Mouse (Mus musculus) NIH3T3 (cell line): ENCODE measurements around the gene Tpk1.
"Not testable (repeated sequence)": the region's sequence is repeated elsewhere in the genome, so short reads cannot be mapped to it uniquely, and the experiment has no call there.

Source experiments
- DNase-seq: peaks from one replicate; pipeline ENCODE4 v3.0.0-alpha.2; 2012; ENCODE audit warnings: low read depth

Gene Tpk1

DNA sequence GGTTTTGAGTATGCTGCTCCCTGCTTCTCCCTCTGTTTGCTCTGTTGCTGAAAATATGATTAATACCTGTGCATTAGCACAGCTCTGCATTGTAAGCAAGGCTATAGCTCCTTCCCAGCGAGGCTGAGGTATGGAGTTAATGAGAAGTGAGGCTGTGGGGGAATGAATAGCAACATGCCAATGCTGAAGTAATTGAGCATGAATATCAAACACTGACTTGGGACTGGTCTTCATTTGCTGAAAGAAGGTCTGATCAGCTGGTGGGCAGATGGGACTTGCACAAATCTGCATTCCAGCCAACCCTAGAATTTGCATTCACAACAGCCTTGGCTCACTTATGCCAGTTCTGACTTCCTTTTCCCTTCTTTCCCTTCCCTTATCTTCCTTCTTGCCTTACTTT lies 144.0 kb downstream of the Tpk1 start:
- peak; percentile 67 for DNase-seq

DNA sequence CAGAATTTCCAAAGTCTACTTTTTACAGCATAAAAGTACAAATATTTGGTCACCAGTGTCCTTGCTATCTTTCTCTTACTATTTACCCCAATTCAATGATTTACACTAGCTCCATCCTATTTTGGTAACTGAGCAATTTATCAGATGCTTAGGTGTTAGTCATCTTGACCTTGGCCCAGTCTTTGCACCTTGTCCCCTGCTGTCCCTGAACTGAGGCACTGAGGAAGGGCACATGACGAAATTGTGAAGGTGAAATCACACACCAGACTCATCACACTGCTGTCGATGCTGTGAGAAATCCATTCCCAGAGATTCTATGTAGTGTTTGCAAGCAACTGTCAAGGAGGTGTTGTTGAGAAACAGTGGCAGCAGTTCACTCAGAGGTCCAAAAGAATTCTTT lies 145.9 kb downstream of the Tpk1 start:
- no peak for DNase-seq

DNA sequence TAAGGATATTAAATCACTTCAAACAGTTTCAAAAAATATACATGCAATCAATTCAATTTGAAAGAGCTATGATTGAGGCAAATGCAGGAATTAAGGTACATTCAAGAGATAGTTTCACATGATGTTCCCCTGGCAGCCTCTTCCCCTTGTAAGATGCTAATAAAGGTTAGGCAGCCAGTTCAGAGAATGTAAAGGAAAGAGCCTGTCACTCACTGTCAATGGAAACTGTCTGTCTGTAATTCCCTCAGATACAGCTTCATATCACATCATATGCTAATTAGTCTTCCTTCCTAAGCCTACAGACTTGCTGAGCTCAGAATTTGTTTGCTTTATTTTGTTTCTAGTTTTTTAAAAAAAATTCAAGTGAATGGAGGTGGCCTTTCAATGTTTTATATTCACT lies 147.7 kb downstream of the Tpk1 start:
- DNase-seq: no peak

DNA sequence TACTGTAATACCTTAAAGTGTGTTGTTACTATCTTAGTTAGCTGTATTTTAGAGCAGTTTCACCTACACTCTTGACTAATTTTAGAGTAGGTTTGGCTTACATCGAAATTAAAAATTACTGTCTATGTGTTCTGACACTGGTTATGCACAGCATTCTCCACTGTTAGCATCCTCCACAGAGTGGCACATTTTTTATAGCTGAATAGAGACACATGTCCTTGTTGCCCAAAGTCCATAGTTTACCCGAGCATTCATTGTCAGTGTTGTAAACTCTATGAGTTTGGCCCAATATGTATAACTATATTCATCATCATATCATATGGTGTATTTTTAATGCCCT lies 148.8 kb downstream of the Tpk1 start:
- DNase-seq: no peak

DNA sequence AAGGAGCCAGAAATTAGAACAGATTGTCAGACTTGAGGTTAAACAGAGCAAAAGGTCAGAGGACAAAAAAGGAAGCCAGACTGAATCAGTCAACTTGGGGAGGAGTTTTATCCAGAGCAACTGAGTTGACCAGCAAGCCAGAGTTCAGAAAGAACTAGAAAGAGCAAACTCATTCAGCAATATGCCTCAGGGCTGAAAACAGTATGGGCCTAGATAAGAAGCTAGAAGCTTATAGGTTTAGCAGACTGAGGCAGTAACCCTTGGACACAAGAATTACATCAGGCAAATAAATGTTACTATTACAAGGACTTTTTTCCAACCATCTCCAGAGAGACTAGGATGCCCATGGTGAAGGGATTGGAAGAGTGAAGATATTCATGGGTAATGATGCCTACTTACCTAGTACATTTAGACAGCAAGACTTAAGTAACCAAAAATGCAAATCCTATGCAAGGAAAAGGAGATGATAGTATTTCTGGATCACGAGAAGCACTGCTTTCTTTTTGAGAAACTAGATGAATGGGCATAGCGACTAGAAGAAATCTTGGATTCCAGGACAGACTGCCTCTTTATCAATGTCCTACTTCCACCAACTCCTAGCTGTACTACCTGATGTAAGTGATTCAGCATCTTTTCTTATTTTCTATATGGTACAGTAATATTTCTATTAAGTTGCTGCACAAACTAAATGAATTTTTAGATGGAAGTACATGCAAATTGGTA lies 149.3 kb downstream of the Tpk1 start:
- DNase-seq: no peak

DNA sequence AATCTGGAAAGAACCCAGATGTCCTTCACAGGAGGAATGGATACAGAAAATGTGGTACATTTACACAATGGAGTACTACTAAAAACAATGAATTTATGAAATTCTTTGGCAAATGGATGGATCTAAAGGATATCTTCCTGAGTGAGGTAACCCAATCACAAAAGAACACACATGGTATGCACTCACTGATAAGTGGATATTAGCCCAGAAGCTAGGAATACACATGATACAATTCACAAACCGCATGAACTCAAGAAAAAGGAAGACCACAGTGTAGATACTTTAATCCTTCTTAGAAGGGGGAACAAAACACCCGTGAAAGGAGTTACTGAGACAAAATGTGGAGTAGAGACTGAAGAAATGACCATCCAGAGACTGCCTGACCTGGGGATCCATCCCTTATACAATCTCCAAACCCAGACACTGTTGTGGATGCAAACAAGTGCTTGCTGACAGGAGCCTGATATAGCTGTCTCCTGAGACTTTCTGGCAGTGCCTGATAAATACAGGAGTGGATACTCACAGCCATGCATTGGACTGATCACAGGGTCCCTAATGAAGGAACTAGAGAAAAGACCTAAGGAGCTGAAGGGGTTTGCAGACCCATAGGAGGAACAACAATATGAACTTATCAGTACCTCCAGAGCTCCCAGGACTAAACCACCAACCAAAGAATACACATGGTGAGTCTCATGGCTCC lies 159.2 kb downstream of the Tpk1 start:
- DNase-seq: not testable (repeated sequence)

DNA sequence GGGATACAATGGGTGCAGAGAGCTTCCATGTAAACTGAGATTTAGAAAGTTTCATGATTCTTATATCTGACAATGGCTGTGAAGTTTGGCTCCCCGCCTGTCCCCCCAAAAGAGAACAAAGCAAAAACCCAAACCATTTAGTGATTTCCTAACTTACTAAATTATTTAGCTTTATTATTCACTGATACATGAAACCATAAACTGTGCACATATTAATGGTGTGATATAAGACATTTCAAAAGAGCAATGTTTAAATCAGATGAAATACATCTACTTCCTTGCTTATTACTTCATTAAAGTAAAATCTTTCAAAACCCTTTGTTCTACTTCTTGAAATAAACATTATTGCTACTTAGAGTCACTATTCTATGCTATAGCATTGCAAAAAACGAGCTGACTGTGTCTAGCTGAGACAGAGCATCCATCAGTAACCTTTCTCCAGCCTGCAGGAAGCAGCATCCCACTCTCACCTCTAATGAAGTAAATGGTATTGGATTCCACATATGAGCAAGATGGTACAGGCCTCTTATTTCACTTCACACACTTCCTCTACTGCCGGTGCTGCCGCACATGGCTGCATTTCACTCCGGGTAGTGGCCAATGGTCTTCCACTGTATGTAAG lies 161.4 kb downstream of the Tpk1 start:
- DNase-seq: no peak

DNA sequence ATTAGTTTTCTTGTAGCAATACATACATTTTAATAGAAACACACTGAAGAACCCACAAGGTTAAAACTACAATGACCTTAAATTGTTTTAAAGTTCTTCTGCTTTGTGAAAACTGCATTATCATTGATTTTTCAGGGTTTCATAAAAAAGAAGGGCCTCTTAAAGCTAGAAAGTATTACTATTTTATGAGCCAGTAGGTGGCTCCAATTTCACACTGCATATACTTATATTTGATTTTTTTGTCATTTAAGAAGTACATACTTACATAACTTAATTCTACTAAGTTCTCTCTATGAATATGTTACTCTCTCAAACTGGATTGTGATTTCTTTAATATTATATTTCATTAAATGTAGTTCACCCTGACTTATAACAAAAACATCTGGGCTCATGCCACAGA lies 173.7 kb downstream of the Tpk1 start:
- peak; percentile 59 for DNase-seq

DNA sequence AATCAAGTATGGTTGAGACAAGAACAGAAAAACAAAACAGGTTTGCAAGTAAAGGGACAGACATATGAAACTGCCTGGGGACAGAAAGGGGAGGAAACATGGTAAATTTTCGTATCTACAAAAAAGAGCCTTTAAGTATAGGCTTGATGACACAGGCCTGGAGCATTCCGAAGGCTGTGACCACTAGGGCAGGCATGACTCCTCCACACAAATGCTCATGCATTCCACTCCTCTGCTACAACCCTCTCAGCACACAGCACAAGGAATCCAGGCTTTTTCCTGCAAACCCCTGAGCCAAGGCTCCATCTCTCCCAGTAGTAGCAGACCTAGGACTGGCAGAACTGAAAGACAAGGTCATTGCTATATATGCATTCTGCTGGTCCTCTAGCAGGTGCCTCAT lies 179.4 kb downstream of the Tpk1 start:
- peak; percentile 54 for DNase-seq

DNA sequence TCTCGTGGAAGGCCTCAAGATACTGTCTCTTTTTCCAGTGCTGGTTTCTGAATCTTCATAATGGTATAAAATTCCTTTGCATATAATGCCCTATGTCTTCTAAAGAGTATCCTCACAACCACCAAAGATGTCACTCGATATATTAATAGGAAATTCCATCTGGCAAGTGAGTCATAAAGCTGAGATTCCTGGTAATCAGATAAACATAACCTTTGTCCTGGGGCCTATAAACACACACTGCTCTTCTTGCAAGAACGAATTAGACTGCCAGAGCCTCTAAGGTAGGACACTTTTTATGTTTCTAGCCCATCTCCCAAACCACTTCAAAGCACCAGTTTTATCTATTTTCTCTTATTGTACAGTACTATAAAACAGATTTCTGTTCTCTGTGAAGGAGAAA lies 185.4 kb downstream of the Tpk1 start:
- DNase-seq: peak; percentile 30

DNA sequence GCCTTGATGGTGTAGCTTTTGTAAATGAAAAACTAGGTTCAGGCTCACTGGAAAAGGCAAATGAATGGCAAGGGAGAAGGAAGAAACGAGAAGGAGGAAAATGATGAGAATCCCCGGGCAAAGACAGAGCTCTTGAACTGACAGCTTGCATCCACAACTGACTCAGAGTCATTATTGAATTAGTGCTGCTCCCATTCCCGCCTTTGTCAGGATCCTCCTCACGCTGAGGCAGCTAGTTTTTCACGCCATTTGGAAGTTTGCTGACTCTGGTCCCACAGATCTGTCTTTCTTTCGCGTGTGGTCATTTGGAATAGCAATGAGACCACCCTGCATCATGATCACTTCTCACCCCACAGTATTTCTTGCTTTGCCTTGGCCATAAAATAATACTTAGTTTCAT lies 187.3 kb downstream of the Tpk1 start:
- DNase-seq: no peak

DNA sequence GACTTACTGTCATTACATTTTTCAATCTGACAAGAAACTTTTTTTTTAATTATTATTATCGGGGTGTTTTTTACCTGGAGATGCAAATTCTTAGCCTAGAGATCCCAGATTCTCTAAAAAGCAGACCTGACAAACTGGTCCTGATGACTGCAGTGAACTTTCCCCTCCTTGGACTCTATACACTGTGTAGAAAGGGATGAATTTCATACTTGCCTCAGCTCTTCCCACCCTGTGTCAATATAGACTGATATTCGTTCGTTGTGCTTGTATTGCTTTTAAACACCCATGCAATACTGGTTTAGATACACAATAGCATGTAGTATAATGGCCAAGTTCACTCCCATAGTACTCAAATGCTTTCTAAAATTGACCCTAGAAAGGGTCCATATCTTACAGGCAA lies 189.7 kb downstream of the Tpk1 start:
- DNase-seq: no peak

DNA sequence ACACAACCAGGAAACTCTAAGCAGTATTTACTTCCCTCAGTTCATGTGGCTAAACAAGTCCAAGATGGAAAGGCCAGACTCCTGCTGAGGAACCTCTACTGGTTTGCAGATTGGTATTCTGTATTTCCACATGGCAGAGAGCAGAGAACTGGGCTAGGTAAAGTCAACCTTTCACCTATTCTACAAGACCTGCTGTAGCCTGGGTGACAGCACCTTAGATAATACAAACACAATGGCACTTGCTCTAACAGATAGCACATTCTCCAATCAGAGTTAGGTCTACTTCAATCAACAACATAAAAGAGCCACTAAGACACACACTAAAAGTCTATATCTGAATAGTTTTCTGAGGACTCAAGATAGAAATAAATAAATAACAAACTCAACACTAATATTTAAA lies 190.2 kb downstream of the Tpk1 start:
- no peak for DNase-seq

DNA sequence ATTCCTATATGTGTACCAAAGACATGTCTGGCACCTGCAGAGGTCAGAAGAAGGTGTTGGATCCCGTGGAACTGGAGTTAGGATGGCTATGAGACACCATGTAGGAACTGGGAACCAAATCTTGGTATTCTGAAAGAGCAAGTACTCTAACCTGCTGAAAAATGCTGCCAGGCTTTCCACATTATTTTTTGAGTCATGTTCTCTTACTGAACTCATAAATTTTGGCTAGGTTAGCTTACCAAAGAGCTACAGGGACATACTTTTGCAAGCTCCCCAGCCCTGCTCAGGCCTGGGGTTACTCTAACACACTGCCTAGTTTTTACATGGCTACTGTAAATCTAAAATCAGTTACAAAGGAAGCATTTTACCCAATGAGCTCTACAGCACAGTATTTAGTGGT lies 194.5 kb downstream of the Tpk1 start:
- peak; percentile 51 for DNase-seq

DNA sequence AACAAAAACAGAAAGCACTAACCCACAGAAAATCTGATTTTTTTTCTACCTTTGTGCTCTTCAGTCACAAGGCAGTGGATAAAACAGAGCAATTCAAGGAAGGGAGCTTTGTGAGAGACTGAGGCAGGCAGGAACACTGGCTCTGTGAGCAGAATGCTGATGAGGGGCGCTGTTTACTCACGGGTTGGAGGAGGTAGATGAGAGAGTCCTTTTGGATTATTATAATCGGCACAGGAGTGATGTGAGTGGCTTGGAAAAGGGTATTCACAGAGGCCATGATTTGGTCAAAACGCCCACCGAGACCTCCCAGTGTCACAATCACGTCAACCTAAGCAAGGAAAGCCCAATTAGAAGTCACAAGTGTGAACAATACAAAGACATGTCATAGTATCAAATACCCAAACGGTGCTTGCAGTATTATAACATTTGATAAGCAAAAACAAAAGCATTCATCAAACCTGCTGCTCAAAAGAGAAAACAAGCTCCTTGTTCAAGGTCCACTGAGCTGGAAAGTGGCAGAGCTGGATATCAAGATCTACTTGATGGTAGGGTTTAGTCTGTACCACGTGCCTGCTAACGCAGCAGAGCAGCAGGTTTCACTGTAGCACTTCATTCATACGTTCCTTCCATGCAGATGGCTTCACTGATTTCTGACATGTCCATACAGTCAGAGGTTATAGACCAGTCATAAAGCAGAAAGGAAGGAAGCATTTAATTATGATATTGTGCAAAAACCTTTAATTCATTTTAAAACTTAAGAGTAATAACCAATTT lies 197.1 kb downstream of the Tpk1 start:
- DNase-seq: no peak

DNA sequence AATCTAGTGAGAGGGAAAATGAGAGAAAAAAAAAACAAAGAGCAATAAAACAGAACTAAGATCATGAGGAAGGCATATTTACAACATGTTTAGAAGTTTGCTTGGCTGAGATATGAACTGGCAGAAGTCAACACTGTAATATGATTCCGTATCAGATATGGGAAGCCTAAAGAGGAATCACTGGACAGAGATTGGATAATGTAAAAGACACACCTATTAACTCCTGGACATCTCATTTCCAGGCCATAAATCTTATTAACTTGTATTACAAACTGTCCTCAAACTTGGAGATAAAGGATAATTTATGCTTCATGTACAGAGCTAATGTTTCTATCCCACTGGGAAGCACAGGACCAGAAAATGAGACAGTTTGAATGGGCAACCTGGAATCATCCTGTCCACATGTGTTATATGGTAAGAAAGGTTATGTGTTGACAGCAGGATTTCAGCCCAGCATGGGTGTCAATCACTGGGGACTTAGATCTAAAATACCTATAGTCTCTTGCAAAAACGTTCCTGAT lies 203.2 kb downstream of the Tpk1 start:
- DNase-seq: peak; percentile 37

DNA sequence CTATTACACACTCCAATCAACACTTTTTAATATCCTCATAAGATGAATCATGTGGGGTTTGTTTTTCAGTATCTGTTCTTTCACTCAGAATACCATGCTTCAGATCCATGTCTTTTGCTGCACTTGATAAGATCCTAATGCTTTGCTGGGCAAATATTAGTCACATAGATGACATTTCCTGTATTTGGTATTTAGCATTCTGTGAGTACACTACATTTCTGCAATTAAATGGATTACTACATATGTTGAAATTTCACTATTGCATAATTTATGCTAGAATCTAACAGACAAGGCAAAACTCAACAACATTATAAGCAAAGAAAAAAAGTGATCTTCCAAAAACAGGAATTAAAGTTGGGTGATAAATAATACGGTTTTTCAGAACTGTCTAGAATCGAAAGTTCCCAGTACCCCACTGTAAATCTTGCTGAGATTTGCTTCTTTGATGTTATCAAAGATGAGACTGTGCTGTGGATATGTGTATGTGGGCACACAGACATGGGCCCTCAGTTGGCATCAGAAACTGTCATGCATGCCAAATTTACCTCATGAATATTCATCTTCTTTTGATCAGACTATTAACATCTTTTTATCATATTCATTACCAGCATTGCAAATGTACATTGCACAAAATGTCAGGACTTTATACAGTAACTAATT lies 203.8 kb downstream of the Tpk1 start:
- peak; percentile 29 for DNase-seq

DNA sequence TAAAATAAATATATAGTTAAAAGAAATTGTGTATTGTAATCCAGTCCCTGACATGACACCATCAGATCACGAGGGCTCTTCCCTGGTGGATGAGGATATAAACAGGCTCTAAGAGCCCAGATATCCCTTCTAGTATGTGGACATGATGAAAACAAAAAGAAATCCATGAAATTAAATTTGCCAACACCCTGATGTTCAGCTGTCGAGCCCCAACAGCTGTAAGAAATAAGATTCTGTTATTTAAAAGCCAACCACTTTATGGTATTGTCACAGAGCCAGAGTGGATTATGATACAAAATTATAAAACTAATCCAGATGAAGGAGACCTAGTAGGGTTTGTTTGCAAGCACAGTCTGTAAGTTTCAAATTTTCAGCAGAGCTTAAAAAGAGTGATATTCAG lies 207.0 kb downstream of the Tpk1 start:
- no peak for DNase-seq

DNA sequence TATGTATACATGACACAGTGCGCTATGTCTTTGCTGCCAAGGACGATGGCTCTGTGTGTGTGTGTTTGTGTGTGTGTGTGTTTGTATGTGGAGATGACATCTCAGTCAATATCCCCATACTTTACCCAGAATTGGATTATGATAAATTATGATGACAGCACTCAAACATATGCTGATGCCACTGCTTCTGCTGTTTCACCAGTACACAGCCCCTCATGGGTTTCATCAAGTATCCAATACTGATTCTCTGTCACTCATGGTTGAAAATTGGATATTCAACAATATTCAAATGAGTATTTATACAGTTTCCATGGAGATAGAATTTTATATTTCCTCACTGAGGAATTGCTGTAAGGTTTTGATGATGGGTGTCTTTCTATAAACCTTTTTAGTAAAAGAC lies 208.1 kb downstream of the Tpk1 start:
- DNase-seq: no peak

DNA sequence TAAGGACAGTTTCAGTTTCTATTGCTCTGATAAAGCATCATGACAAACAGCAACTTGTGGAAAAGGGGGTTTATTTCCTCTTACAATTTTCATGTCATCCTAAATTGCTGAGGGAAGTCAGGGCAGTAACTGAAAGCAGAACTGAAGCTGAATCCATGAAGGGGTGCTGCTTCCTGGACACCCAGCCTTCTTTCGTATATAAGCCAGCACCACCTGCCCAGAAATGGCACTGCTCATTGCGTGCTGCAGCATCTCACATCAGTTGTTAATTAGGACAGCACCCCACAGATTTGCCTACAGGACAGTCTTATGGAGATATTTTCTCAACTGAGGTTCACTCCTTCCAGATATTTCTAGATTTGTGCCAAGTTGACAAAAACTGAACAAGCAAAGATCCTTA lies 216.6 kb downstream of the Tpk1 start:
- DNase-seq: no peak

DNA sequence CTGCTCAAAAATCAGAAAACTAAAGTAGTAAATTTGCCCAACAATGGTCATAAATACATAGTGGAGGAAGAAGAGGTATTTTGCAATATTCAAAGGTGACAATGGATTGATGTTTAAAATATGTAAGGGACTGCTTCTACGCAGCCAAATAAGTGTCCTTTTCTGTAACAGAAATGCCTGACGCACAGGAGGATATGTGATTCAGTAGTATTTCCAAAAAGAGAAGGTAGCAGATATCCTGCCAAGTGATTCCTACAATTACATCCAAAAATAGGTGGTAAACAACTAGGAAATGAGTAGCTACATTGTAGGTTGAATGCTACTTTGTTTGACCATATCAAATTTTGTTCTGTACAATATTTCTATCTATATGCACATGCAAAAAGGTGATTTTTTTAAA lies 220.2 kb downstream of the Tpk1 start:
- no peak for DNase-seq

DNA sequence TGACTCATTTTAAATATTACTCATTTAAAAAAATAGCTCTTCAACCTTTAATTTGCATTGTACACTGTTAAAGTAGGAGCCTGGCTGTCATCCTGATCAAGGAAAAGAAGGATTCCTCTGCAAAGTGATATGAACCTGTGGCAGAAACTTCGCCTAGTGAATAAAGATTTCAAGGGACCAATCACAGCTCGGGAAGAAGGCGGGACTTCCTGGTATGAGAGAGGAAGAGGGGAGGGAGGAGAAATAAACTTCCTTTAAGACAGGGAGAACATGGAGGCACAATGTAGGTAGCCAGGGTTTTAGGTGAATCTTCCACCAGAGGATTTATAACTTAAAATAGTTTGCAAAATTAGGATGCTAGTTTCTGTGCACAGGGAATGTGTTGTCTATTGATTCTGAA lies 223.9 kb downstream of the Tpk1 start:
- peak; percentile 36 for DNase-seq
